Mouse (Mus musculus) left cerebral cortex, adult 9 months (tissue): ENCODE measurements around the gene Rhbdd2.

ENCODE experiments used
- DNase-seq, 2 experiments: peaks; one replicate each; pipeline ENCODE4 v3.0.0; 2022; ENCODE audit warnings: low spot score in 2 of 2

Gene Rhbdd2

GRCm38 (mm10) chr5:135682009-135682408 is 49.6 kb downstream of the Rhbdd2 start:
- DNase-seq = no peak

- no peak for DNase-seq
Observed at GRCm38 (mm10) chr5:135682942-135683570, 50.6 kb downstream of the Rhbdd2 start.

DNA sequence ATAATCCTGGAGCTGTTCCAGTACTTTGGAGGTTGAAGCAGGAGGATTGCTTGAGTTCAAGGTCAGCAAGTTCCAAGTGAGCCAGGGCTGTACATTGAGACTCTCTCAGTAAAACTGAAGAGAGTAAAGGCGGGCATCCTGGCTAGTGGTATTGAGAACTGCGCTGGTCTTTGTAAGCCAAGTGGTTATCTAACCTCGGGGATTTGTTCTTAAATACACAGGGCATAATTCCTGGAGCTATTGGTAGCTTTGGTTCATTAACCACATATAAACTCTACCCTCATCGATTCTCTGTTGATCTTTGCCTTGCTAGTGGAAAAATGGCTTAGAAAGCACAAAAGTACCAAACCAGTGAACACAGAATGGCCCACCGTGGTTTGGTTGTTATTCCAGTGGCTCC is 58.0 kb downstream of the Rhbdd2 start:
- DNase-seq = no peak

- no peak for DNase-seq
Observed at GRCm38 (mm10) chr5:135691266-135691665, 58.8 kb downstream of the Rhbdd2 start.

- no peak for DNase-seq
Observed at GRCm38 (mm10) chr5:135693281-135693853, 60.9 kb downstream of the Rhbdd2 start.

- no peak for DNase-seq
Observed at GRCm38 (mm10) chr5:135695277-135695721, 62.9 kb downstream of the Rhbdd2 start.
